Comparison of ENCODE assay signal across 38 mouse cellular contexts in genomic region chr11:32271178-32271577, GRCm38 (mm10). TPM values are rescaled to one million over a fixed set of nuclear protein-coding genes. Genes with fewer than 3 reads are reported as not detected.
DNase-seq lines count a peak whose midpoint lies in the region; ATAC-seq and TF ChIP-seq lines count a peak whose summit lies in the region.
"Had no signal": no experiment of that assay in that cellular context is flagged by ENCODE, and none has a peak within 500 bp of the region (broad histone marks: within the 10 kb centered on the region; RNA-seq: fewer than 3 reads in every experiment).

No protein-coding gene starts in this region.

- 43% methylated on average over 4 of the region's 4 CpGs for whole genome bisulfite sequencing in liver, embryonic 12.5 days (ENCODE audit: insufficient replicate concordance)
- 39% methylated on average over 4 of the region's 4 CpGs for WGBS in liver, embryonic 11.5 days
- 42% methylated on average over 4 of the region's 4 CpGs for WGBS in liver, embryonic 16.5 days (ENCODE audit: insufficient replicate concordance)

- TF ChIP-seq CTCF in C2C12 (IDR thresholded peaks at IDR 0.05; ENCODE audit: control insufficient read depth, insufficient read depth, insufficient read length) = no peak

- ATAC-seq in liver, embryonic 12.5 days = no peak
- no peak for ATAC-seq in liver, embryonic 11.5 days (replicated peaks; ENCODE audit: low FRiP score)
- ATAC-seq in common myeloid progenitor, adult 5-6 weeks (replicated peaks; ENCODE audit: low read depth, poor library complexity, severe bottlenecking) = peak; percentile 37
- no peak for ATAC-seq in liver, embryonic 16.5 days (ENCODE audit: low read depth)
- ATAC-seq: activated CD4-positive, CD25-positive, alpha-beta regulatory T cell, adult 4 months; forebrain, embryonic 15.5 days; hindbrain, postnatal 0 days; intestine, postnatal 0 days; lung, postnatal 0 days had no signal

- H3K36me3 ChIP-seq in liver, embryonic 12.5 days = peaks cover 1% of the 10 kb centered on the region; the same call in 1 of the 2 replicates
- H3K36me3 ChIP-seq in liver, embryonic 11.5 days (ENCODE audit: control insufficient read depth, insufficient read depth, low read length) = no peaks in the 10 kb centered on the region
- H3K36me3 ChIP-seq in C2C12 (ENCODE audit: control insufficient read depth, insufficient read depth) = no peaks in the 10 kb centered on the region
- H3K36me3 ChIP-seq in liver, embryonic 16.5 days (ENCODE audit: control insufficient read depth, insufficient read depth) = no peaks in the 10 kb centered on the region
- H3K36me3 ChIP-seq: embryonic facial prominence, embryonic 12.5 days; forebrain, embryonic 15.5 days; heart, embryonic 15.5 days; hindbrain, embryonic 12.5 days; limb, embryonic 12.5 days; neural tube, embryonic 15.5 days had no signal

- H3K9me3 ChIP-seq in liver, embryonic 12.5 days (replicated peaks) = no peaks in the 10 kb centered on the region
- no peaks in the 10 kb centered on the region for H3K9me3 ChIP-seq in liver, embryonic 11.5 days (ENCODE audit: control insufficient read depth, low read length)
- no peaks in the 10 kb centered on the region for H3K9me3 ChIP-seq in liver, embryonic 16.5 days (replicated peaks; ENCODE audit: control insufficient read depth, low read length)
- H3K9me3 ChIP-seq: embryonic facial prominence, embryonic 12.5 days; forebrain, embryonic 15.5 days; heart, embryonic 15.5 days; hindbrain, embryonic 12.5 days; limb, embryonic 12.5 days; neural tube, embryonic 15.5 days had no signal

- no peak overlapping the region for H3K4me3 ChIP-seq in liver, embryonic 12.5 days
- H3K4me3 ChIP-seq in liver, embryonic 11.5 days (ENCODE audit: low read depth, low read length) = no peak overlapping the region
- no peak overlapping the region for H3K4me3 ChIP-seq in C2C12 (ENCODE audit: insufficient read depth, poor library complexity, severe bottlenecking)
- no peak overlapping the region for H3K4me3 ChIP-seq in liver, embryonic 16.5 days (ENCODE audit: low read depth, low read length)
- H3K4me3 ChIP-seq: embryonic facial prominence, embryonic 12.5 days; forebrain, embryonic 15.5 days; heart, embryonic 15.5 days; hindbrain, embryonic 12.5 days; limb, embryonic 12.5 days; neural tube, embryonic 15.5 days had no signal

- H3K79me2 ChIP-seq in C2C12 (ENCODE audit: control insufficient read depth, insufficient read depth) = peaks cover 13% of the 10 kb centered on the region

- peaks cover 6% of the 10 kb centered on the region for H3K79me3 ChIP-seq in C2C12 (ENCODE audit: low read depth)

- no peak overlapping the region for H3ac ChIP-seq in C2C12 (ENCODE audit: control insufficient read depth, insufficient read length, low read depth)

- no peak for DNase-seq in liver, embryonic 11.5 days (ENCODE audit: low spot score)
- no peak for DNase-seq in adrenal gland, adult (ENCODE audit: inconsistent age in 2 of 2, low spot score in 1 of 2)
- no peak for DNase-seq in ovary, postnatal 36 days (ENCODE audit: low spot score)
- no peak for DNase-seq in layer of hippocampus, postnatal 25 days (ENCODE audit: extremely low spot score in 1 of 2, low spot score in 1 of 2)
- DNase-seq: adrenal gland, adult 8-10 months; cerebellum, adult 8-10 months; cerebellum, postnatal 36 days; embryo, embryonic 11 days; gastrocnemius, postnatal 25 days; kidney, adult 9 months; kidney, postnatal 10 days; lung, adult 18-20 months; lung, postnatal 4 days; midbrain, embryonic 14.5 days; thymus, postnatal 4 days had no signal

- peaks cover 81% of the 10 kb centered on the region for H3K4me1 ChIP-seq in liver, embryonic 12.5 days
- H3K4me1 ChIP-seq in liver, embryonic 11.5 days (replicated peaks; ENCODE audit: control insufficient read depth, insufficient read depth, low read length) = peaks cover 21% of the 10 kb centered on the region
- peaks cover 40% of the 10 kb centered on the region for H3K4me1 ChIP-seq in liver, embryonic 16.5 days (ENCODE audit: control insufficient read depth, low read depth, low read length)

- H3K27me3 ChIP-seq in liver, embryonic 12.5 days (replicated peaks) = peaks cover 11% of the 10 kb centered on the region
- H3K27me3 ChIP-seq in liver, embryonic 11.5 days (replicated peaks; ENCODE audit: control insufficient read depth, insufficient read depth, low read length) = no peaks in the 10 kb centered on the region
- H3K27me3 ChIP-seq in C2C12 (ENCODE audit: control insufficient read depth, insufficient read depth, insufficient read length) = no peaks in the 10 kb centered on the region
- no peaks in the 10 kb centered on the region for H3K27me3 ChIP-seq in liver, embryonic 16.5 days (ENCODE audit: control insufficient read depth, insufficient read depth, low read depth, low read length)
- H3K27me3 ChIP-seq: embryonic facial prominence, embryonic 12.5 days; forebrain, embryonic 15.5 days had no signal

- H3K9ac ChIP-seq in liver, embryonic 12.5 days = peak overlapping the region; percentile 33
- no peak overlapping the region for H3K9ac ChIP-seq in liver, embryonic 11.5 days (ENCODE audit: low read depth, low read length)
- peak overlapping the region; percentile 45 for H3K9ac ChIP-seq in liver, embryonic 16.5 days (ENCODE audit: low read depth, low read length)
- H3K9ac ChIP-seq: embryonic facial prominence, embryonic 12.5 days; forebrain, embryonic 15.5 days; heart, embryonic 15.5 days; hindbrain, embryonic 12.5 days; limb, embryonic 12.5 days; neural tube, embryonic 15.5 days had no signal

- peak overlapping the region; percentile 76 for H3K27ac ChIP-seq in liver, embryonic 12.5 days
- H3K27ac ChIP-seq in liver, embryonic 11.5 days (ENCODE audit: low read depth, low read length) = no peak overlapping the region
- H3K27ac ChIP-seq in liver, embryonic 16.5 days (ENCODE audit: low read length) = peak overlapping the region; percentile 73
- H3K27ac ChIP-seq: embryonic facial prominence, embryonic 12.5 days; forebrain, embryonic 15.5 days; heart, embryonic 15.5 days; hindbrain, embryonic 12.5 days; hindbrain, postnatal 0 days; limb, embryonic 12.5 days; neural tube, embryonic 15.5 days had no signal

- H3K4me2 ChIP-seq in liver, embryonic 12.5 days = no peak overlapping the region
- H3K4me2 ChIP-seq in liver, embryonic 11.5 days = no peak overlapping the region
- H3K4me2 ChIP-seq in liver, embryonic 16.5 days (ENCODE audit: low read depth, low read length) = no peak overlapping the region
- H3K4me2 ChIP-seq: embryonic facial prominence, embryonic 12.5 days; forebrain, embryonic 15.5 days; heart, embryonic 15.5 days; hindbrain, embryonic 12.5 days; limb, embryonic 12.5 days; neural tube, embryonic 15.5 days had no signal

TF ChIP-seq in C2C12, 6 proteins besides CTCF, POLR2A, EP300 and RAD21:
- TF ChIP-seq MYOD1 (IDR thresholded peaks at IDR 0.05; ENCODE audit: control insufficient read depth, insufficient read length, low read depth) (peak; percentile 17), MYOG (IDR thresholded peaks at IDR 0.05; ENCODE audit: control insufficient read depth, extremely low read depth, insufficient read length) (no peak)

RNA-seq across cellular contexts. Expression of gene Nprl3, which starts 3.7 kb away (rescaled TPM):
- 34.6 and 39.1 TPM in 2 replicates for polyA plus RNA-seq in liver, embryonic 12.5 days (2016; fragmentation: Nextera tagmentation; extraction: Ambion mirVana)
- polyA plus RNA-seq in liver, embryonic 11.5 days (2014; fragmentation: Nextera tagmentation; extraction: Ambion mirVana) = 31.0 and 38.1 TPM in 2 replicates
- polyA plus RNA-seq in C2C12 (2012; fragmentation: generic; extraction: Trizol) = 34.0 TPM
- total RNA-seq in common myeloid progenitor, adult 5-6 weeks (2017) = 7.7 and 19.6 TPM in 2 replicates
- 30.8 and 31.5 TPM in 2 replicates for polyA plus RNA-seq in liver, embryonic 16.5 days (2015; fragmentation: Nextera tagmentation; extraction: Ambion mirVana)
- total RNA-seq in layer of hippocampus, postnatal 25 days (2021) = 10 to 100 TPM; 49.1 to 67.0 TPM

RNA-seq across cellular contexts. Expression of gene Hba-x, which starts 5.0 kb away (rescaled TPM):
- 1,859 and 1,982 TPM in 2 replicates for polyA plus RNA-seq in liver, embryonic 12.5 days (2016; fragmentation: Nextera tagmentation; extraction: Ambion mirVana)
- 4,144 and 4,673 TPM in 2 replicates for polyA plus RNA-seq in liver, embryonic 11.5 days (2014; fragmentation: Nextera tagmentation; extraction: Ambion mirVana)
- not detected for polyA plus RNA-seq in C2C12 (2012; fragmentation: generic; extraction: Trizol)
- not detected in 2 replicates for total RNA-seq in common myeloid progenitor, adult 5-6 weeks (2017)
- 43.7 and 47.4 TPM in 2 replicates for polyA plus RNA-seq in liver, embryonic 16.5 days (2015; fragmentation: Nextera tagmentation; extraction: Ambion mirVana)
- not detected for total RNA-seq in layer of hippocampus, postnatal 25 days (2021)
- total RNA-seq: adrenal gland, adult 8-10 months; adrenal gland, postnatal 4 days; gastrocnemius, adult 18-20 months; gastrocnemius, postnatal 25 days; heart, adult 8-10 months; heart, postnatal 25 days; hindbrain, postnatal 0 days; left cerebral cortex, adult 18-20 months; left cerebral cortex, postnatal 14 days; monocyte, adult 5-6 weeks had no signal
- polyA plus RNA-seq: activated CD4-positive, CD25-positive, alpha-beta regulatory T cell, adult 4 months; hindbrain, postnatal 0 days; large intestine, adult 2 months; testis, adult 2 months had no signal

RNA-seq across cellular contexts. Expression of gene Hba-a1, which starts 12.1 kb away (rescaled TPM):
- 52,845 and 54,272 TPM in 2 replicates for polyA plus RNA-seq in liver, embryonic 12.5 days (2016; fragmentation: Nextera tagmentation; extraction: Ambion mirVana)
- polyA plus RNA-seq in liver, embryonic 11.5 days (2014; fragmentation: Nextera tagmentation; extraction: Ambion mirVana) = 12,698 and 12,741 TPM in 2 replicates
- 12.1 TPM for polyA plus RNA-seq in C2C12 (2012; fragmentation: generic; extraction: Trizol)
- total RNA-seq in common myeloid progenitor, adult 5-6 weeks (2017) = 18.1 and 30.7 TPM in 2 replicates
- 72,809 and 72,929 TPM in 2 replicates for polyA plus RNA-seq in liver, embryonic 16.5 days (2015; fragmentation: Nextera tagmentation; extraction: Ambion mirVana)
- 100 to 1,000 TPM; 552 to 580 TPM for total RNA-seq in layer of hippocampus, postnatal 25 days (2021)

RNA-seq across cellular contexts. Expression of gene Hbq1b, which starts 15.6 kb away (rescaled TPM):
- polyA plus RNA-seq in liver, embryonic 12.5 days (2016; fragmentation: Nextera tagmentation; extraction: Ambion mirVana) = 116 and 122 TPM in 2 replicates
- 43.6 and 45.8 TPM in 2 replicates for polyA plus RNA-seq in liver, embryonic 11.5 days (2014; fragmentation: Nextera tagmentation; extraction: Ambion mirVana)
- not detected for polyA plus RNA-seq in C2C12 (2012; fragmentation: generic; extraction: Trizol)
- total RNA-seq in common myeloid progenitor, adult 5-6 weeks (2017) = not detected in 2 replicates
- 158 and 159 TPM in 2 replicates for polyA plus RNA-seq in liver, embryonic 16.5 days (2015; fragmentation: Nextera tagmentation; extraction: Ambion mirVana)
- total RNA-seq in layer of hippocampus, postnatal 25 days (2021) = 1 to 10 TPM; 1.6 to 4.3 TPM
- total RNA-seq: adrenal gland, adult 8-10 months; gastrocnemius, adult 18-20 months; gastrocnemius, postnatal 25 days; monocyte, adult 5-6 weeks had no signal
- polyA plus RNA-seq: activated CD4-positive, CD25-positive, alpha-beta regulatory T cell, adult 4 months; intestine, postnatal 0 days; large intestine, adult 2 months; midbrain, embryonic 14.5 days; testis, adult 2 months had no signal

RNA-seq across cellular contexts. Expression of gene Hba-a2, which starts 25.1 kb away (rescaled TPM):
- polyA plus RNA-seq in liver, embryonic 12.5 days (2016; fragmentation: Nextera tagmentation; extraction: Ambion mirVana) = 121,851 and 123,321 TPM in 2 replicates
- polyA plus RNA-seq in liver, embryonic 11.5 days (2014; fragmentation: Nextera tagmentation; extraction: Ambion mirVana) = 25,282 and 25,421 TPM in 2 replicates
- not detected for polyA plus RNA-seq in C2C12 (2012; fragmentation: generic; extraction: Trizol)
- 89.2 and 92.8 TPM in 2 replicates for total RNA-seq in common myeloid progenitor, adult 5-6 weeks (2017)
- polyA plus RNA-seq in liver, embryonic 16.5 days (2015; fragmentation: Nextera tagmentation; extraction: Ambion mirVana) = 165,200 and 165,281 TPM in 2 replicates
- 100 to 1,000 TPM; 469 to 517 TPM for total RNA-seq in layer of hippocampus, postnatal 25 days (2021)

Comparison
In these comparisons a context has a peak if more than half of its experiments do, and no peak if none do; other contexts are left out.
1. RNA of gene Hba-x, which starts 5.0 kb away (polyA plus RNA-seq): 4,144 to 4,673 TPM in liver, embryonic 11.5 days, 1,859 to 1,982 TPM in liver, embryonic 12.5 days and 43.7 to 47.4 TPM in liver, embryonic 16.5 days; not detected in C2C12 (single experiment); every median in the first group is over 10 times any median in the second.
2. RNA of gene Hba-a1, which starts 12.1 kb away (polyA plus RNA-seq): 72,809 to 72,929 TPM in liver, embryonic 16.5 days, 52,845 to 54,272 TPM in liver, embryonic 12.5 days and 12,698 to 12,741 TPM in liver, embryonic 11.5 days; 12.1 TPM in C2C12 (single experiment); every median in the first group is over 100 times any median in the second.